In genomic region chr5:123679106-123679505, GRCm38 (mm10) we compare ENCODE assay signal across 17 mouse cellular contexts. TPM values are rescaled to one million over a fixed set of nuclear protein-coding genes. Genes with fewer than 3 reads are reported as not detected.
DNase-seq lines count a peak whose midpoint lies in the region; ATAC-seq and TF ChIP-seq lines count a peak whose summit lies in the region.
"Had no signal": no experiment of that assay in that cellular context is flagged by ENCODE, and none has a peak within 500 bp of the region (broad histone marks: within the 10 kb centered on the region; RNA-seq: fewer than 3 reads in every experiment).

No protein-coding gene starts in this region.

- TF ChIP-seq POLR2A in thymus, adult 2 months (IDR thresholded peaks at IDR 0.05; ENCODE audit: control insufficient read depth, extremely low read depth, insufficient read depth, low read length, poor library complexity) = no peak

- no peaks in the 10 kb centered on the region for H3K9me3 ChIP-seq in intestine, postnatal 0 days (ENCODE audit: control insufficient read depth)
- H3K9me3 ChIP-seq in intestine, embryonic 15.5 days = no peaks in the 10 kb centered on the region
- H3K9me3 ChIP-seq: forebrain, embryonic 13.5 days; heart, embryonic 13.5 days; kidney, embryonic 15.5 days had no signal

- peak; percentile 43 for DNase-seq in cerebellum, adult 9-11 months
- no peak for DNase-seq in cerebellum, adult 11-12 months
- peak; percentile 30 for DNase-seq in thymus, postnatal 14 days
- no peak for DNase-seq in thymus, adult 2 months
- DNase-seq in retina, postnatal 1 day = no peak
- DNase-seq in urinary bladder, adult 2 months (ENCODE audit: low spot score) = no peak
- DNase-seq: adrenal gland, postnatal 10 days; embryo, embryonic 11 days; layer of hippocampus, postnatal 36 days; liver; lung, postnatal 10 days; right cerebral cortex, postnatal 4 days had no signal

- 59% methylated on average over 3 of the region's 3 CpGs for WGBS in intestine, postnatal 0 days
- 64% methylated on average over 3 of the region's 3 CpGs for WGBS in intestine, embryonic 15.5 days
- WGBS in thymus, adult 2 months = 63% methylated on average over 3 of the region's 3 CpGs

- no peak overlapping the region for H3K9ac ChIP-seq in intestine, postnatal 0 days (ENCODE audit: low read depth, low read length)
- H3K9ac ChIP-seq in intestine, embryonic 15.5 days = no peak overlapping the region
- H3K9ac ChIP-seq: forebrain, embryonic 13.5 days; heart, embryonic 13.5 days; kidney, embryonic 15.5 days had no signal

- peak; percentile 39 for TF ChIP-seq CTCF in intestine, postnatal 0 days (IDR thresholded peaks at IDR 0.05; ENCODE audit: low read depth)
- no peak for TF ChIP-seq CTCF in thymus, adult 2 months (IDR thresholded peaks at IDR 0.05; ENCODE audit: borderline replicate concordance, control insufficient read depth, extremely low read depth, insufficient read depth, low read length, poor library complexity)

- no peaks in the 10 kb centered on the region; the same call in 1 of the 2 replicates for H3K4me1 ChIP-seq in intestine, postnatal 0 days (replicated peaks; ENCODE audit: control insufficient read depth, insufficient read depth, low read length)
- peaks cover 18% of the 10 kb centered on the region for H3K4me1 ChIP-seq in intestine, embryonic 15.5 days (replicated peaks)
- H3K4me1 ChIP-seq in thymus, adult 2 months (replicated peaks; ENCODE audit: control insufficient read depth, insufficient read depth, low read length) = peaks cover 13% of the 10 kb centered on the region

- no peak overlapping the region for H3K4me3 ChIP-seq in intestine, postnatal 0 days (ENCODE audit: low read depth, low read length)
- no peak overlapping the region for H3K4me3 ChIP-seq in intestine, embryonic 15.5 days (replicated peaks)
- no peak overlapping the region for H3K4me3 ChIP-seq in thymus, adult 2 months (ENCODE audit: control insufficient read depth, insufficient read depth, low read length)
- H3K4me3 ChIP-seq: forebrain, embryonic 13.5 days; heart, embryonic 13.5 days; kidney, embryonic 15.5 days had no signal

- H3K4me2 ChIP-seq in intestine, postnatal 0 days (replicated peaks; ENCODE audit: low read depth) = no peak overlapping the region
- no peak overlapping the region for H3K4me2 ChIP-seq in intestine, embryonic 15.5 days (replicated peaks)
- H3K4me2 ChIP-seq: forebrain, embryonic 13.5 days; heart, embryonic 13.5 days; kidney, embryonic 15.5 days had no signal

- no peaks in the 10 kb centered on the region for H3K36me3 ChIP-seq in intestine, postnatal 0 days (ENCODE audit: control insufficient read depth, insufficient read depth)
- H3K36me3 ChIP-seq in intestine, embryonic 15.5 days = no peaks in the 10 kb centered on the region
- H3K36me3 ChIP-seq in thymus, adult 2 months (ENCODE audit: control insufficient read depth, insufficient read depth, low read length) = no peaks in the 10 kb centered on the region
- H3K36me3 ChIP-seq: kidney, embryonic 15.5 days had no signal

- no peaks in the 10 kb centered on the region for H3K27me3 ChIP-seq in intestine, postnatal 0 days (replicated peaks; ENCODE audit: control insufficient read depth, insufficient read depth, low read length)
- H3K27me3 ChIP-seq in intestine, embryonic 15.5 days (replicated peaks) = no peaks in the 10 kb centered on the region
- no peaks in the 10 kb centered on the region for H3K27me3 ChIP-seq in thymus, adult 2 months (ENCODE audit: control insufficient read depth, insufficient read depth, low read length)
- H3K27me3 ChIP-seq: forebrain, embryonic 13.5 days; heart, embryonic 13.5 days; kidney, embryonic 15.5 days had no signal

- ATAC-seq in intestine, postnatal 0 days = no peak
- ATAC-seq in intestine, embryonic 15.5 days = no peak
- ATAC-seq: forebrain, embryonic 13.5 days had no signal

- no peak overlapping the region for H3K27ac ChIP-seq in intestine, postnatal 0 days (ENCODE audit: low read depth, low read length)
- no peak overlapping the region for H3K27ac ChIP-seq in intestine, embryonic 15.5 days
- H3K27ac ChIP-seq in thymus, adult 2 months (ENCODE audit: control insufficient read depth, insufficient read depth, low read length) = no peak overlapping the region

RNA-seq across cellular contexts. Expression of gene Clip1, which starts 5.3 kb away (rescaled TPM):
- polyA plus RNA-seq in intestine, postnatal 0 days (2015; fragmentation: Nextera tagmentation; extraction: Ambion mirVana) = 15.7 and 17.7 TPM in 2 replicates
- 29.9 TPM in 2 replicates for polyA plus RNA-seq in intestine, embryonic 15.5 days (2015; fragmentation: Nextera tagmentation; extraction: Ambion mirVana)
- 17.1 and 17.6 TPM in 2 replicates for polyA plus RNA-seq in thymus, adult 2 months (2012; rRNA removed)
- polyA plus RNA-seq in urinary bladder, adult 2 months (2012; rRNA removed) = 50.5 and 57.5 TPM in 2 replicates

RNA-seq across cellular contexts. Expression of gene Zcchc8, which starts 41.8 kb away (rescaled TPM):
- 27.1 and 32.6 TPM in 2 replicates for polyA plus RNA-seq in intestine, postnatal 0 days (2015; fragmentation: Nextera tagmentation; extraction: Ambion mirVana)
- 63.1 and 68.9 TPM in 2 replicates for polyA plus RNA-seq in intestine, embryonic 15.5 days (2015; fragmentation: Nextera tagmentation; extraction: Ambion mirVana)
- 71.5 and 78.8 TPM in 2 replicates for polyA plus RNA-seq in thymus, adult 2 months (2012; rRNA removed)
- polyA plus RNA-seq in urinary bladder, adult 2 months (2012; rRNA removed) = 45.2 and 46.8 TPM in 2 replicates

Comparison
In these comparisons a context has a peak if more than half of its experiments do, and no peak if none do; other contexts are left out.
1. DNase-seq: peak in cerebellum, adult 9-11 months (single experiment) and thymus, postnatal 14 days (single experiment); none in cerebellum, adult 11-12 months (single experiment), thymus, adult 2 months (single experiment), retina, postnatal 1 day (single experiment) and urinary bladder, adult 2 months (single experiment).